Mouse (Mus musculus) thymus, adult 2 months (tissue): ENCODE data around the gene Rpl28. TPM values are rescaled to one million over a fixed set of nuclear protein-coding genes. Genes with fewer than 3 reads are reported as not detected.

Source experiments
- DNase-seq: peaks from one replicate; pipeline ENCODE4 v3.0.0; 2021
- H3K27ac ChIP-seq: fragments of 200-500 bp; 2 replicates; pipeline ENCODE4 v1.5.1; 2012; ENCODE audit warnings: low read length, control low read depth; ENCODE audit not compliant: control insufficient read depth, insufficient read depth
- H3K27me3 ChIP-seq: fragments of 200-500 bp; 2 replicates; pipeline ENCODE4 v1.6.1; 2012; ENCODE audit warnings: mild to moderate bottlenecking, low read length, moderate library complexity, mixed read lengths; ENCODE audit not compliant: control insufficient read depth, insufficient read depth
- H3K36me3 ChIP-seq: fragments of 200-500 bp; 2 replicates; pipeline ENCODE4 v1.6.1; 2012; ENCODE audit warnings: mild to moderate bottlenecking, low read length, moderate library complexity; ENCODE audit not compliant: control insufficient read depth, insufficient read depth
- H3K4me1 ChIP-seq: fragments of 200-500 bp; replicated peaks from 2 replicates; pipeline ENCODE4 v1.6.1; 2012; ENCODE audit warnings: low read length; ENCODE audit not compliant: control insufficient read depth, insufficient read depth
- H3K4me3 ChIP-seq: fragments of 200-500 bp; 2 replicates; pipeline ENCODE4 v1.5.1; 2012; ENCODE audit warnings: mild to moderate bottlenecking, low read length, control low read depth, moderate library complexity; ENCODE audit not compliant: control insufficient read depth, insufficient read depth
- CTCF ChIP-seq: fragments of 200-500 bp; IDR thresholded peaks from 2 replicates; pipeline ENCODE4 v1.5.1; 2012; ENCODE audit warnings: mild to moderate bottlenecking, control low read depth, low read length, moderate library complexity, borderline replicate concordance; ENCODE audit not compliant: control insufficient read depth, poor library complexity, insufficient read depth; ENCODE audit errors: extremely low read depth
- POLR2A ChIP-seq: fragments of 200-500 bp; IDR thresholded peaks from 2 replicates; pipeline ENCODE4 v1.6.1; 2012; ENCODE audit warnings: mild to moderate bottlenecking, low read length, control low read depth, moderate library complexity; ENCODE audit not compliant: control insufficient read depth, poor library complexity, insufficient read depth; ENCODE audit errors: extremely low read depth
- WGBS: fragments of 180-500 bp; shearing (Covaris S2); methylation state at CpG from one replicate; pipeline ENCODE4 v1.1.7; 2018; 5-methylcytosine and 5-hydroxymethylcytosine counted together
- polyA plus RNA-seq: library from polyadenylated mRNA; depleted of rRNA; stranded (reverse); fragments of >200 nt; gene quantifications from 2 replicates; pipeline ENCODE4 v1.2.3, GENCODE M21; 2012; rRNA removed

The Rpl28 gene
- polyA plus RNA-seq, 1 experiment: 367 TPM

- Histone ChIP-seq H3K27ac (no peak within 1 kb of the TSS), H3K36me3 (no peaks in the 10 kb centered on the region), H3K4me1 (peaks cover 7% of the 10 kb centered on the region; the same call in 1 of the 2 replicates), H3K27me3 (peaks cover 21% of the 10 kb centered on the region; the same call in 1 of the 2 replicates), H3K4me3 (no peak within 1 kb of the TSS)
- no peak for DNase-seq
- WGBS: 14% methylated on average over 41 of the region's 41 CpGs
- TF ChIP-seq CTCF: no peak
- TF ChIP-seq POLR2A: no peak
Observed at GRCm38 (mm10) chr7:4844245-4844916, 51.7 kb downstream of the Rpl28 start, which contains the start of gene Shisa7. Shisa7 (minus strand) TSS chr7:4844696.

Other genes starting within 250 kb of the Rpl28 start
- 0.39 and 0.54 TPM in 2 replicates for gene Syt5, start 245.3 kb upstream of the Rpl28 start, polyA plus RNA-seq
- 0.11 and 0.15 TPM in 2 replicates for gene Ptprh, start 188.8 kb upstream of the Rpl28 start, polyA plus RNA-seq
- gene Tmem86b, start 161.5 kb upstream of the Rpl28 start, polyA plus RNA-seq: 103 and 113 TPM in 2 replicates
- 419 and 475 TPM in 2 replicates for gene Ppp6r1, start 133.9 kb upstream of the Rpl28 start, polyA plus RNA-seq
- 53.0 and 55.4 TPM in 2 replicates for gene Hspbp1, start 107.8 kb upstream of the Rpl28 start, polyA plus RNA-seq
- gene Brsk1, start 102.3 kb upstream of the Rpl28 start, polyA plus RNA-seq: 0.71 and 0.84 TPM in 2 replicates
- gene Tmem150b, start 67.6 kb upstream of the Rpl28 start, polyA plus RNA-seq: 2.2 and 3.7 TPM in 2 replicates
- 224 and 250 TPM in 2 replicates for gene Kmt5c, start 52.8 kb upstream of the Rpl28 start, polyA plus RNA-seq
- 36.6 and 47.7 TPM in 2 replicates for gene Cox6b2, start 39.8 kb upstream of the Rpl28 start, polyA plus RNA-seq
- 0.11 TPM in 1 of 2 replicates, not detected in the other for gene Fam71e2, start 21.6 kb upstream of the Rpl28 start, polyA plus RNA-seq
- 0.13 and 0.32 TPM in 2 replicates for gene Il11, start 10.0 kb upstream of the Rpl28 start, polyA plus RNA-seq
- gene Tmem190, start 9.9 kb upstream of the Rpl28 start, polyA plus RNA-seq: not detected in 2 replicates
- 18.1 and 23.5 TPM in 2 replicates for gene Tmem238, start 3.2 kb upstream of the Rpl28 start, polyA plus RNA-seq
- gene Ube2s, start 19.7 kb downstream of the Rpl28 start, polyA plus RNA-seq: 970 and 1,071 TPM in 2 replicates
- gene Shisa7, start 51.8 kb downstream of the Rpl28 start, polyA plus RNA-seq: 0.48 and 0.74 TPM in 2 replicates
- 21.8 and 23.6 TPM in 2 replicates for gene Isoc2b, start 77.4 kb downstream of the Rpl28 start, polyA plus RNA-seq
- 20.3 and 20.5 TPM in 2 replicates for gene Isoc2a, start 84.3 kb downstream of the Rpl28 start, polyA plus RNA-seq
- 0.15 and 0.17 TPM in 2 replicates for gene Gm36210, start 113.6 kb downstream of the Rpl28 start, polyA plus RNA-seq
- 40.2 and 51.2 TPM in 2 replicates for gene Zfp628, start 122.3 kb downstream of the Rpl28 start, polyA plus RNA-seq
- gene Nat14, start 129.2 kb downstream of the Rpl28 start, polyA plus RNA-seq: 4.4 and 5.9 TPM in 2 replicates
- 1.0 and 1.1 TPM in 2 replicates for gene Ssc5d, start 132.9 kb downstream of the Rpl28 start, polyA plus RNA-seq
- gene Sbk2, start 171.5 kb downstream of the Rpl28 start, polyA plus RNA-seq: 1.5 and 5.4 TPM in 2 replicates
- 0.36 and 3.7 TPM in 2 replicates for gene Sbk3, start 178.3 kb downstream of the Rpl28 start, polyA plus RNA-seq
- gene Zfp579, start 203.3 kb downstream of the Rpl28 start, polyA plus RNA-seq: 125 and 133 TPM in 2 replicates
- gene Zfp524, start 221.5 kb downstream of the Rpl28 start, polyA plus RNA-seq: 52.2 and 54.6 TPM in 2 replicates
- 79.3 and 85.2 TPM in 2 replicates for gene Fiz1, start 221.8 kb downstream of the Rpl28 start, polyA plus RNA-seq
- gene Gm44973, start 222.6 kb downstream of the Rpl28 start, polyA plus RNA-seq: not detected in 2 replicates
- 105 and 120 TPM in 2 replicates for gene Zfp865, start 227.5 kb downstream of the Rpl28 start, polyA plus RNA-seq
- 0.52 and 0.97 TPM in 2 replicates for gene Ccdc106, start 227.7 kb downstream of the Rpl28 start, polyA plus RNA-seq
- gene 4632433K11Rik, start 241.2 kb downstream of the Rpl28 start, polyA plus RNA-seq: not detected in 2 replicates
- 5.2 and 6.3 TPM in 2 replicates for gene Zfp784, start 245.6 kb downstream of the Rpl28 start, polyA plus RNA-seq